Mouse (Mus musculus): ENCODE results near the gene Golt1b. TPM values are rescaled to one million over a fixed set of nuclear protein-coding genes. Genes with fewer than 3 reads are reported as not detected.

The Golt1b gene
- total and polyA plus RNA-seq, 3 experiments, result 45.3 to 54.7 TPM; not detected in 1

GRCm38 (mm10) chr6:142395756-142396155 lies 8.7 kb downstream of the Golt1b start:
- Histone ChIP-seq H3K27me3 (ENCODE audit: control insufficient read depth in 1 of 2, insufficient read depth in 2 of 2, low read length in 2 of 2) (no peaks in the 10 kb centered on the region), H3K9ac (ENCODE audit: control insufficient read depth, low read depth, low read length, poor library complexity, severe bottlenecking) (no peak overlapping the region), H3K27ac (ENCODE audit: control insufficient read depth, low read depth, low read length) (no peak overlapping the region), H3K79me2 (ENCODE audit: control insufficient read depth, insufficient read depth, low read length, poor library complexity) (peaks cover 20% of the 10 kb centered on the region), H3K4me3 (ENCODE audit: control insufficient read depth in 1 of 2, insufficient read depth in 1 of 2, low read depth in 2 of 2, low read length in 2 of 2) (no peak overlapping the region), H3K4me1 (ENCODE audit: control insufficient read depth in 1 of 2, insufficient read depth in 2 of 2, low read length in 2 of 2) (peaks cover 4 to 10% of the 10 kb centered on the region in 2 experiments; a peak in 2 of 4 replicates), H3K9me3 (replicated peaks; ENCODE audit: insufficient read depth, low read length) (no peaks in the 10 kb centered on the region), H3K36me3 (ENCODE audit: control insufficient read depth in 1 of 2, insufficient read depth in 2 of 2, low read length in 2 of 2) (peaks cover 12 to 13% of the 10 kb centered on the region in 2 experiments)
- TF ChIP-seq ZMIZ1 (IDR thresholded peaks at IDR 0.05; ENCODE audit: low read depth, low read length) (no peak), MXI1 (IDR thresholded peaks at IDR 0.05; ENCODE audit: low read depth, low read length) (no peak), CHD1 (IDR thresholded peaks at IDR 0.05; ENCODE audit: low read depth, low read length) (no peak), TAL1 (IDR thresholded peaks at IDR 0.05; ENCODE audit: low read length) (no peak), TCF12 (IDR thresholded peaks at IDR 0.05; ENCODE audit: low read depth, low read length) (no peak), USF2 (IDR thresholded peaks at IDR 0.05; ENCODE audit: borderline replicate concordance in 1 of 2, insufficient read depth in 1 of 2, low read depth in 1 of 2, low read length in 2 of 2) (no peak), BHLHE40 (IDR thresholded peaks at IDR 0.05; ENCODE audit: borderline replicate concordance, low read depth, low read length) (no peak), JUND (IDR thresholded peaks at IDR 0.05; ENCODE audit: low read depth, low read length) (no peak), GABPA (IDR thresholded peaks at IDR 0.05; ENCODE audit: low read depth, low read length) (no peak)
- DNase-seq (ENCODE audit: low read depth, low spot score), result no peak

DNA sequence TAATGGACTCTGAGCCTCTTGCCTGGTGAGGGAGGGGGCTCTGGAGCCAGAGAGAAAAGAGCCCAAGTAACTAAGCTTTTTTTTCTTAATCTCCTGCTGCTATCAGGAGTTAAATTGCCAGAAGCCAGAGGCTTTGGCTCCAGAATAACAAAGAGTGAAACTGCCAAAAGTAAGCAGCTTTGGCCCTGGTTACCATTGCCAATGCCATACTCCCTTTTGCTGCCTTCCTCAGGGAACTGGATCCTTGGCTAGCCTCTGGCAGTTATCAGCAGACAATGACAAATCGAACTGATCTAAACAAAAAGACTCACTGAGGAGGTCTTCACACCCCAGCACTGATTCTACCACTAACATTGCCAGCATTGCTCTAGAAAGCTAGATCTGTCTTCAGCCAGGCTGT lies 24.1 kb downstream of the Golt1b start:
- TF ChIP-seq ETS1 (IDR thresholded peaks at IDR 0.05; ENCODE audit: low read depth, low read length) (no peak), ZMIZ1 (IDR thresholded peaks at IDR 0.05; ENCODE audit: low read depth, low read length) (no peak)
- no peak overlapping the region for H3K4me3 ChIP-seq (ENCODE audit: control insufficient read depth in 1 of 2, insufficient read depth in 1 of 2, low read depth in 2 of 2, low read length in 2 of 2)

GRCm38 (mm10) chr6:142412906-142413491 lies 26.0 kb downstream of the Golt1b start, which contains the start of gene Spx:
TSS of gene Spx (plus strand) at chr6:142413441.
- Histone ChIP-seq H3K79me2 (ENCODE audit: control insufficient read depth, insufficient read depth, low read length, poor library complexity) (no peaks in the 10 kb centered on the region), H3K27ac (ENCODE audit: control insufficient read depth, low read depth, low read length) (no peak within 1 kb of the TSS), H3K9me3 (replicated peaks; ENCODE audit: insufficient read depth, low read length) (no peaks in the 10 kb centered on the region), H3K4me1 (ENCODE audit: control insufficient read depth in 1 of 2, insufficient read depth in 2 of 2, low read length in 2 of 2) (no peaks in the 10 kb centered on the region), H3K27me3 (ENCODE audit: control insufficient read depth in 1 of 2, insufficient read depth in 2 of 2, low read length in 2 of 2) (no peaks in the 10 kb centered on the region), H3K36me3 (ENCODE audit: control insufficient read depth in 1 of 2, insufficient read depth in 2 of 2, low read length in 2 of 2) (no peaks in the 10 kb centered on the region), H3K4me3 (ENCODE audit: control insufficient read depth in 1 of 2, insufficient read depth in 1 of 2, low read depth in 2 of 2, low read length in 2 of 2) (no peak within 1 kb of the TSS), H3K9ac (ENCODE audit: control insufficient read depth, low read depth, low read length, poor library complexity, severe bottlenecking) (no peak within 1 kb of the TSS)
- no peak for DNase-seq (ENCODE audit: low read depth, low spot score)
- TF ChIP-seq MYC (IDR thresholded peaks at IDR 0.05; ENCODE audit: low read depth, low read length) (no peak), ZC3H11A (IDR thresholded peaks at IDR 0.05; ENCODE audit: low read depth, low read length) (no peak), USF1 (IDR thresholded peaks at IDR 0.05; ENCODE audit: low read depth, low read length) (no peak), BHLHE40 (IDR thresholded peaks at IDR 0.05; ENCODE audit: borderline replicate concordance, low read depth, low read length) (no peak), TAL1 (IDR thresholded peaks at IDR 0.05; ENCODE audit: low read length) (no peak), POLR2AphosphoS5 (IDR thresholded peaks at IDR 0.05; ENCODE audit: borderline replicate concordance, low read depth, low read length) (no peak), GATA1 (IDR thresholded peaks at IDR 0.05; ENCODE audit: low read depth, low read length) (no peak), NRF1 (IDR thresholded peaks at IDR 0.05; ENCODE audit: insufficient read depth, low read depth, low read length, poor library complexity, severe bottlenecking) (no peak), POLR2AphosphoS2 (IDR thresholded peaks at IDR 0.05; ENCODE audit: low read length) (no peak), ZKSCAN1 (IDR thresholded peaks at IDR 0.05; ENCODE audit: low read depth, low read length) (no peak), RAD21 (IDR thresholded peaks at IDR 0.05; ENCODE audit: low read depth, low read length) (no peak), MAFK (IDR thresholded peaks at IDR 0.05; ENCODE audit: borderline replicate concordance, low read depth, low read length) (no peak), MAZ (IDR thresholded peaks at IDR 0.05; ENCODE audit: low read depth, low read length) (no peak), UBTF (IDR thresholded peaks at IDR 0.05; ENCODE audit: borderline replicate concordance, insufficient read depth, low read depth, low read length) (no peak), CHD1 (IDR thresholded peaks at IDR 0.05; ENCODE audit: low read depth, low read length) (no peak), HCFC1 (IDR thresholded peaks at IDR 0.05; ENCODE audit: low read depth, low read length) (no peak), ZNF384 (IDR thresholded peaks at IDR 0.05; ENCODE audit: low read depth, low read length) (no peak)

More for the DNA sequence above, 24.1 kb downstream of the Golt1b start:
- no peak overlapping the region for H3K27ac ChIP-seq (ENCODE audit: control insufficient read depth, low read depth, low read length)
- H3K27me3 ChIP-seq (ENCODE audit: control insufficient read depth in 1 of 2, insufficient read depth in 2 of 2, low read length in 2 of 2), result no peaks in the 10 kb centered on the region
- H3K9me3 ChIP-seq (replicated peaks; ENCODE audit: insufficient read depth, low read length), result no peaks in the 10 kb centered on the region
- no peaks in the 10 kb centered on the region for H3K4me1 ChIP-seq (ENCODE audit: control insufficient read depth in 1 of 2, insufficient read depth in 2 of 2, low read length in 2 of 2)
- DNase-seq (ENCODE audit: low read depth, low spot score), result no peak
- H3K9ac ChIP-seq (ENCODE audit: control insufficient read depth, low read depth, low read length, poor library complexity, severe bottlenecking), result no peak overlapping the region
- H3K79me2 ChIP-seq (ENCODE audit: control insufficient read depth, insufficient read depth, low read length, poor library complexity), result no peaks in the 10 kb centered on the region
- H3K36me3 ChIP-seq (ENCODE audit: control insufficient read depth in 1 of 2, insufficient read depth in 2 of 2, low read length in 2 of 2), result no peaks in the 10 kb centered on the region
